Mouse (Mus musculus) ES-Bruce4 (cell line): ENCODE data around the gene Kif16b. TPM values are rescaled to one million over a fixed set of nuclear protein-coding genes. Genes with fewer than 3 reads are reported as not detected.

ENCODE experiments used
- H3K27ac ChIP-seq: 2 replicates; pipeline ENCODE4 v1.5.1; 2012; ENCODE audit warnings: low read length, inconsistent platforms; ENCODE audit not compliant: insufficient read depth
- H3K27me3 ChIP-seq: 2 replicates; pipeline ENCODE4 v1.6.1; 2012; ENCODE audit warnings: mild to moderate bottlenecking, low read length, inconsistent platforms; ENCODE audit not compliant: control insufficient read depth, poor library complexity, insufficient read depth, severe bottlenecking
- H3K36me3 ChIP-seq: 2 replicates; pipeline ENCODE4 v1.6.1; 2012; ENCODE audit warnings: inconsistent platforms, mild to moderate bottlenecking, low read length, moderate library complexity; ENCODE audit not compliant: control insufficient read depth, poor library complexity, insufficient read depth, severe bottlenecking
- H3K4me1 ChIP-seq: one replicate; pipeline ENCODE4 v1.8.1; 2011; ENCODE audit warnings: low read length; ENCODE audit not compliant: control insufficient read depth, insufficient read depth
- H3K4me3 ChIP-seq: 2 replicates; pipeline ENCODE4 v1.5.1; 2011; ENCODE audit warnings: low read depth, mild to moderate bottlenecking, low read length
- H3K9ac ChIP-seq: 2 replicates; pipeline ENCODE4 v1.6.1; 2012; ENCODE audit warnings: low read depth, mild to moderate bottlenecking, inconsistent platforms; ENCODE audit not compliant: poor library complexity, severe bottlenecking
- H3K9me3 ChIP-seq: replicated peaks from 2 replicates; pipeline ENCODE4 v1.6.1; 2012; ENCODE audit warnings: mild to moderate bottlenecking, low read length, inconsistent platforms; ENCODE audit not compliant: control insufficient read depth, poor library complexity, insufficient read depth, severe bottlenecking
- CTCF ChIP-seq: IDR thresholded peaks from one replicate; pipeline ENCODE4 v1.8.1; 2011; ENCODE audit warnings: low read depth, low read length
- EP300 ChIP-seq: IDR thresholded peaks from 2 replicates; pipeline ENCODE4 v1.6.1; 2011; ENCODE audit warnings: low read depth, low read length; ENCODE audit not compliant: insufficient read depth
- POLR2A ChIP-seq: IDR thresholded peaks from one replicate; pipeline ENCODE4 v1.8.1; 2011; ENCODE audit warnings: low read length; ENCODE audit not compliant: insufficient read depth
- polyA plus RNA-seq: library from polyadenylated mRNA; stranded (reverse); fragments of >200 nt; gene quantifications from 2 replicates; pipeline ENCODE4 v1.2.4, GENCODE M21; 2011; ENCODE audit warnings: low read depth; ENCODE audit not compliant: missing spikeins, insufficient read depth, insufficient read length

The Kif16b gene
- polyA plus RNA-seq, 1 experiment, result 14.3 TPM

DNA sequence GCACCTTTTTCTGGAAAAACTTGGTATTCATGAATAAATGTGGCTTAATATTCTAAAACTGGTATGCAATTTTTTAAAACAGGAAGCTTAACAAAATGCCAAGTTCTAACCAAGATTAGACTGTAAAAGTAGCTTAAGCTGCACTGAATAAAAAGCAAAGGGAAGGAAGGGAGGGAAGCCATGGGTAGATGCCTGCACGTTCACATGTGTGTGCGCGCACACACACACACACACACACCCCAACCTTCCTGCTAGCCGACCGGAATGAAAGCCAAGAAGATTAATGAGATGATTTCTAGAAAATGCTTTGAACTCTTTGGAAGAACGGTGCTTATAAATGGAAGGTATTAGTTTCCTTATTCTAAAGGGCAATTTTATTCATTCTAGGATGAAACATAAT is 104.0 kb downstream of the Kif16b start:
- Histone ChIP-seq H3K4me1 (no peaks in the 10 kb centered on the region), H3K9ac (no peak overlapping the region), H3K27ac (no peak overlapping the region), H3K27me3 (no peaks in the 10 kb centered on the region), H3K4me3 (no peak overlapping the region), H3K9me3 (no peaks in the 10 kb centered on the region), H3K36me3 (no peaks in the 10 kb centered on the region)
- no peak for TF ChIP-seq CTCF
- TF ChIP-seq POLR2A, result no peak
- no peak for TF ChIP-seq EP300

DNA sequence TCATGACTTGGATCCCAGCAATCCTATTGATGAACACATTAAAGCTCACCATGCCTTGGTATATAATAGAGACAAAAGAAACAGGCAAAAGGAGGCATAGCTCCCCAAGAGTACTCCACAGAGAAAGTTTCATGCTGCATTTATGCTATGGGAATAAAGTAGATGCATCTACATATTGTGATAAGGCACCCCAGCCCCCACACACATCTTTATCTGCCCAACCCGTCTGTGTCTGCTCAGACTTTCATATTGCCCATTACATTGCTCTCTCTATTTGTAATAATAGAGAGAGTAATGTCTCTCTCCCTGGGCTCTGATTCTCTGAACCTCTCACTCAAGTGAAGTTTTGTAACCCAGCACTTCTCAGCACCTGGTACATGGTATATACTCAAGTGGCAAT is 126.0 kb downstream of the Kif16b start:
- no peaks in the 10 kb centered on the region for H3K4me1 ChIP-seq
- no peaks in the 10 kb centered on the region for H3K9me3 ChIP-seq
- H3K36me3 ChIP-seq, result no peaks in the 10 kb centered on the region
- H3K4me3 ChIP-seq, result no peak overlapping the region
- TF ChIP-seq CTCF (no peak), EP300 (no peak)
- no peak overlapping the region for H3K27ac ChIP-seq
- H3K9ac ChIP-seq, result no peak overlapping the region
- H3K27me3 ChIP-seq, result no peaks in the 10 kb centered on the region

DNA sequence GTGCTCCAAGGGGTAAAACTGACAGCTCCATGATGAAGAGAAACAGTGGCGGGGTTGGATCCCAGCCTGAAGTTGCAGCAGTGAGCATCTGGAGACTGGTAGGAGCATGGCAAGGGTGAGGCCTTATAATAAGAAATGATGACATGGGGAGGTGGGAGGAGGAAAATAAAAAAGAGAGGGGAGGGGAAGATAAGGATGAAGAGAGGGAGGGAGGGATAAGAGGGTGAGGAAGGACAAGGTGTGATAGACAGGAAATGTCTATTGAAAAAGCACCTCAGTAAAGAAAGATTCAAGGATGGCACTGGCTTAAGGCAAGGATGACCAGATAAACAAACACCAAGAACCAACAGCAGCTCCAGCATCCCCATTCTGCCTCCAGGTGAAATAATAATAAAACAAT is 126.6 kb downstream of the Kif16b start:
- Histone ChIP-seq H3K36me3 (no peaks in the 10 kb centered on the region), H3K27me3 (no peaks in the 10 kb centered on the region), H3K9me3 (no peaks in the 10 kb centered on the region), H3K4me1 (no peaks in the 10 kb centered on the region), H3K9ac (no peak overlapping the region), H3K27ac (no peak overlapping the region), H3K4me3 (no peak overlapping the region)
- no peak for TF ChIP-seq POLR2A

DNA sequence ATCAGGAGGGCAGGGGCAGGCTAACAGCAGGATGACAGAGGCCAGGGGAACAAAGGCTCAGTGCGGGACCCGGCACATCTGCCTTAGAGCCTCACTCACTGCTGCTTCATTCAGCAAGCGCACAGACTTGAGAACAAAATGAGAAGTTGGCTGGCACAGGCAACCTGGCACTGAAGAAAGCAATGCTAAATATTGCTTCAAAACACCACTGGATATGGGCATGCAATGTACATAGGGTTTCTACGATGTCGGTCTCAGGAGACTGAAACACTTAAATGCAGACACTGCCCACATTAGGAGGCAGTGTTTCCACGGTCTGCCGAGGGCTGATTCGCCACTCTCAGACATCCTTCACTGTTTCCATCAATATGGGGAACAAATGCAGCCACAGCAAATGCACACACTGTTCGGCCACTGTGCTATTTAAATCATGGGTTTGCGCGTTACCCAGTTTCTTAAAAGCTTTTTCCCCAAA is 131.6 kb downstream of the Kif16b start:
- Histone ChIP-seq H3K4me3 (no peak overlapping the region), H3K27me3 (no peaks in the 10 kb centered on the region), H3K9me3 (no peaks in the 10 kb centered on the region), H3K4me1 (no peaks in the 10 kb centered on the region), H3K27ac (no peak overlapping the region), H3K9ac (no peak overlapping the region), H3K36me3 (no peaks in the 10 kb centered on the region)
- no peak for TF ChIP-seq CTCF
- TF ChIP-seq POLR2A, result no peak

DNA sequence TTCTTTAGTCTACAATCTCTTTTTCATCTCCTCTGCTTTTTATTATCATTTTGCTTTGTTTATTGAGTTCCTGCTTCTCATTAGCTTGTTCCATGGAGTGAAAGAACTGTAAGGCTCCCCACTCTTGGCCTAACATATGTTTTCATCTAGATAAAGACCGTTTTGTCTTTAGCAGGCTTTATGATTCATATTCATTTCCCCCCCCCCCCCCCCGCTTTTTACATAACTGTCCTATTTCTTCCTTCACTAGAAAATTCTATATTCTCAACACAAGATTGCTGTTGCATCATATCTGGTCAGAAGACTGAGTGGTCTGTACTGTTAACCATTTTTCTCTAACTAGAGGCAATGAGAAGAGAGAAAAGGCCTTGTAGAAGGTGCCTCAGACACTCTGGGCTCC is 137.1 kb downstream of the Kif16b start:
- no peak for TF ChIP-seq CTCF
- TF ChIP-seq POLR2A, result no peak
- no peak for TF ChIP-seq EP300
- no peaks in the 10 kb centered on the region for H3K27me3 ChIP-seq
- no peaks in the 10 kb centered on the region for H3K4me1 ChIP-seq
- H3K9ac ChIP-seq, result no peak overlapping the region
- H3K4me3 ChIP-seq, result no peak overlapping the region
- H3K27ac ChIP-seq, result no peak overlapping the region
- no peaks in the 10 kb centered on the region for H3K36me3 ChIP-seq
- no peaks in the 10 kb centered on the region for H3K9me3 ChIP-seq

DNA sequence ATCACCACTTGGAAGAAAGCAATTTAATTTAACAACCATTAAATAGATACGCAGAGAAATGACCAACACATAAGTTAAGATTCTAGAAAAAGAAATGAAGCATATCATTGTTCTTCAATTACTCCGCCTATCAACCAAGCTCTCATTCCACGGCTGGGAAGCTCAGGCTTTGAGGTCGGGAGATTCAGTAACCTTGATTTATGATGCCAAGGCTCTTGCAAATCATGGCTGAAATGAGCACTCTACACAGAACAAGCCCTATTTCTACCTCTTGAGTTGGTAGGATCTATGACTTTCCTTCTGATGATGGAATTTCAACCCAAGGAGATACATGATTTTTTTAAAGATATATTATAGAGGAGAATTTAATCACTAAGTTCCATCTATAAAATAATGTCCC is 140.5 kb downstream of the Kif16b start:
- Histone ChIP-seq H3K9ac (no peak overlapping the region), H3K27me3 (no peaks in the 10 kb centered on the region)
- TF ChIP-seq EP300, result no peak
- TF ChIP-seq POLR2A, result no peak
- TF ChIP-seq CTCF, result no peak

DNA sequence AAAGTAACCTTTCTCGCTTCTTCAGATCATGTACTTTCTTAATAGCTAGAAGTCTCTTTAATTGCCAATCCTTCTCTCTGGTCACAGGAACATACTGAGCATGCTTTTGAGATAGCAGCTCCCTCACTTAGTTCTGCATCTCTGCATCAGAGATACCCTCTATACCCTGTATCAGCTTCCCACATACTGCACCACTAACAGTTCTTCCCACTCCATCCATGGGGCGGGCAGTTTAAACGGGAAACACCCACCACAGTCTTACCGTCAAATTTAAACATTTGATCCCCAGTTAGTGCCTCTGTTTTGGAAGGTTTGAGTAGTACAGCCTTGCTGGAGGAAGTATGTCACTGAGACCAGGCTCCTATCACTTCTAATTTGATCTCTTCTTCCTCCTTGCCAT is 142.1 kb downstream of the Kif16b start:
- no peak overlapping the region for H3K27ac ChIP-seq
- no peaks in the 10 kb centered on the region for H3K36me3 ChIP-seq
- H3K27me3 ChIP-seq, result no peaks in the 10 kb centered on the region
- no peaks in the 10 kb centered on the region for H3K4me1 ChIP-seq
- TF ChIP-seq EP300, result no peak
- TF ChIP-seq POLR2A, result no peak
- no peak for TF ChIP-seq CTCF
- no peak overlapping the region for H3K9ac ChIP-seq
- no peaks in the 10 kb centered on the region for H3K9me3 ChIP-seq
- H3K4me3 ChIP-seq, result no peak overlapping the region

More for the DNA sequence above, 140.5 kb downstream of the Kif16b start:
- Histone ChIP-seq H3K36me3 (no peaks in the 10 kb centered on the region), H3K27ac (no peak overlapping the region), H3K4me3 (no peak overlapping the region), H3K9me3 (no peaks in the 10 kb centered on the region), H3K4me1 (no peaks in the 10 kb centered on the region)
